Mouse (Mus musculus): ENCODE measurements around the gene Ypel2.

Gene Ypel2

DNA sequence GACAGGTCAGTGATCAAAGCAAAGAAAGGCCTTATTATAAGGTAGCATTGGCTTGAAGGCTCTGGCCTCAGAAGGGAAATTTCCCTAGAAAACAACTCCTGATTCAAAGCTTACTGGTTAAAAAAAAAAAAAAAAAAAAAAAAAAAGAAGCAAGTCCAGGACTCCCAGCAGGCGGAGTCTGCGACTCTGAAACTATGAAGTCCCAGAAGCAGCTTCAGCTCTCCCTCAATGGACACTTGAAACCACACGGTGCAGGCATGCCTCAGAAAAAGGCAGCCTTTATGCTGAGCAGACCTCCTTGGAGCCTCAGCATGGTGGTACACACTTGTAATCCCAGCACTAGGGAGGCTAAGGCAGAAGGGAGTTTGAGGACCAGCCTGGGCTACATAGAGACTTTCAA, 97.9 kb downstream of the Ypel2 start:
- no peak for DNase-seq (ENCODE audit: low spot score)

DNA sequence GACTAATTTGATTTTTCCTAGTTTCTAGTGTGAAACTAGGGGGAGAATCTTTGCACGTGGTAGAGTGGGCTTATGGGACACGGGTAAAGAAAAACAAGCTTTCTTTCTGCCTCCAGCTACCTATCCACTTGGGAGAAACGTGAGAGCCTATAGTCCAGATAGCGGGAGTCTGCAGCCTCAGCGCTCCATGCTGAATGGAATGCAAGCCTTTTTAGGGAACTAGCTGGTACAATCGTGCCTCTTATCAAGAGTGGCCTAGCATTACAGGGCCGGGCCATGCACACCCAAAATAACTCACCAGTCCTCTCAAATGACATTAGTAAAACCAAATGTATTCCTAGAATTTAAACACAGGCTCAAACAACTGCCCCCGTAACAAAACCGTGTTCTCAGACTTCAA, 98.4 kb downstream of the Ypel2 start:
- DNase-seq (ENCODE audit: low spot score), result no peak

DNA sequence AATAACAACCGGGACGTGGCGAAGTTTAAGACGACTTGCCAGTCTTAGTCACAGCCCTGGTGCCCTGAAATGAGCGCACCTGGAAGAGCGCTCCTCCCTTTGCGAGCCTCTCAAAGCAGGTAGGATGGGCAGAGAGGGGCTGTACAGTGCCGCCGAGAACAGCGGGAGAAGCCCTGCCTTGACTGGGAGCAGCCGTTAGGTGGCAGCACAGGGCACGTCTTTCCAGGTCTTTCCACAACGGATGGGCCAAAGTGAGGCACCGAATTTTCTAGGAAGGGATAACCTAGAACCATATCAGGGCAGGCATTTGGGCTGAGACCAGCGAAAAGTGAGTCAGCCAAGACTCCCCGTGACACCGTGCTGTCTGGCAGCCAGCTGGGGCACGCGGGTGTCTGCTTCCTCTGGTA, 99.3 kb downstream of the Ypel2 start:
- DNase-seq (ENCODE audit: low spot score), result peak; percentile 80

DNA sequence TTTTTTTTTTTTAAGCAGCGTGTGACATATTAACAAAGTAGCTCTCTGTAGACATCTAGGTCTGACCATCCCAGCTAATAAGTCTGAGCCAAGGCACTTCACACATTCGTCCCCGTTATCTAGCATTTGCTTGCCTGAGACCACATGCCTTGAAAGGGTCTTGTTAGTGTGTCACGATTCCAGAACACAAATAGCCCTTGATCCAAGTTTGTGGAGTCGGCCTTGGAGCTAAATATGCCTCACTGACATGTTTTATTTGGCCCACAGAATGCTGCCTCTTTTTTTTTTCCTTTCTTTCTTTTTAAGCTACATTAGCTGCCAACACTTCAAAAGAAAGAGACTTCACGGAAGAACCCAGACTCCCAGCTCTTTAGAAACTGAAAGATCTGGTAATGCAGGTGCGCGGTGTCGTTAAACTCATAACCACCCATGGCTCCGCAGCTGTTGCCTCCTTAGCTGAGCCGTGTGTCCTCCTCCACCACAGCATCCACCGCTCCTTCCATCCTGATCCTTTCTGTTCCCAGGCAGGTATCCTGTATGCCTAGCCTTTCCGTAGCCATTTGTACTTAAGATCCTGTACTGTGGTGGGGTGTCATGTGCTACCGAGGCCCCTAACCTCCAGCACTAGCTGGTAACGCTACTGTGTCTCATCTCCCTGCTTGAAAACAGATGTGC, 100.4 kb downstream of the Ypel2 start:
- no peak for DNase-seq (ENCODE audit: low spot score)

Measured in urinary bladder, postnatal 25 days (tissue).